Mouse (Mus musculus) layer of hippocampus, adult 2 months (tissue): ENCODE measurements around the gene Sgcd. TPM values are rescaled to one million over a fixed set of nuclear protein-coding genes. Genes with fewer than 3 reads are reported as not detected.

Experiments
- DNase-seq, 2 experiments: peaks; one replicate each; pipeline ENCODE4 v3.0.0; 2022; ENCODE audit warnings: low spot score in 2 of 2
- H3K27ac ChIP-seq: fragments of 200-600 bp; 2 replicates; pipeline ENCODE4 v1.8.1; 2022
- H3K4me3 ChIP-seq: fragments of 200-600 bp; 2 replicates; pipeline ENCODE4 v1.8.1; 2022; ENCODE audit warnings: mild to moderate bottlenecking
- CTCF ChIP-seq: fragments of 200-600 bp; conservative IDR thresholded peaks from 2 replicates; pipeline ENCODE4 v1.8.1; 2022; ENCODE audit warnings: antibody characterized with exemption, mild to moderate bottlenecking, moderate library complexity
- total RNA-seq, 2 experiments: library from RNA; stranded (reverse); gene quantifications; 2 replicates each; pipeline ENCODE4 v1.2.3; 2021

Sgcd gene
- total RNA-seq, 2 experiments from 2014 or later = 11.5 to 13.6 TPM

- Histone ChIP-seq H3K27ac (no peak overlapping the region), H3K4me3 (no peak overlapping the region)
- no peak for TF ChIP-seq CTCF
- DNase-seq = peak in 1 of 2 experiments; percentile 3
These were observed 720.2 kb downstream of the Sgcd start for GRCm38 (mm10) chr11:47268556-47268955.

DNA sequence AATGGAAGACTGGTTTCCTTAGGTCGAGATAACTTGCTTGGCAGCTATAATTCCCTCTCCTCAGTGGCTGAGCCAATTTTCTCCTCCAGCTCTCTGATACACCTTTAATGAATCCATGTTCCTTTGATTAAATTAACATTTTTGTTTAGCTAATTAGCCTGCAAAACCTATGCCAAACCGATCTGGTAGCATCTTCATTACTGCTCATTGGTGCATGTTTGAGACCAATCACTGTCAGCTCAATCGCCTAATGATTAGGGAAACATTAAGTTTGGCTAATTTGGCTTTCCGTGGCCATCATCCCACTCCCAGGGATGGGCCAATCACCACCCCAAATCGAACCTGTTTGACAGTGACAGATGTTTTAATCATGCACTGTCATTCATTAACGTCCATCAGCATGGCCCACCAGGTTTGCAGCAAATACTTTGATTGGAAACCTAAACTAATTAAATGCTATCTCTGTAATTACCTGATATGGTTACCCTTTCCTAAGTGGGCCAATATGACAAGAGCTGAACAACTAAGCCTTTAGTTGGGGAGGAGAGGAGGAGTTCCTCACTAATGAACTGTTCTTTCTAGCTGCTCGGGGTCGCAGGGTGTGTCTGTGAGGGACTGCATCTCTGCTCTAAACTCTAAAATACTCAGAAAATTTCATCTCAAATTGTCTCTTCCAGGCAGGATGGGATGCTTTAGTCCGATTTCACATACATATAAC, 724.3 kb downstream of the Sgcd start:
- Histone ChIP-seq H3K4me3 (no peak overlapping the region), H3K27ac (no peak overlapping the region)
- DNase-seq = no peak
- no peak for TF ChIP-seq CTCF

GRCm38 (mm10) chr11:47250301-47250700, 738.5 kb downstream of the Sgcd start:
- no peak for TF ChIP-seq CTCF
- no peak overlapping the region for H3K27ac ChIP-seq
- H3K4me3 ChIP-seq = no peak overlapping the region
- no peak for DNase-seq

GRCm38 (mm10) chr11:47248345-47248893, 740.4 kb downstream of the Sgcd start:
- no peak overlapping the region for H3K27ac ChIP-seq
- TF ChIP-seq CTCF = no peak
- peak in 1 of 2 experiments; percentile 22 for DNase-seq
- H3K4me3 ChIP-seq = no peak overlapping the region

DNA sequence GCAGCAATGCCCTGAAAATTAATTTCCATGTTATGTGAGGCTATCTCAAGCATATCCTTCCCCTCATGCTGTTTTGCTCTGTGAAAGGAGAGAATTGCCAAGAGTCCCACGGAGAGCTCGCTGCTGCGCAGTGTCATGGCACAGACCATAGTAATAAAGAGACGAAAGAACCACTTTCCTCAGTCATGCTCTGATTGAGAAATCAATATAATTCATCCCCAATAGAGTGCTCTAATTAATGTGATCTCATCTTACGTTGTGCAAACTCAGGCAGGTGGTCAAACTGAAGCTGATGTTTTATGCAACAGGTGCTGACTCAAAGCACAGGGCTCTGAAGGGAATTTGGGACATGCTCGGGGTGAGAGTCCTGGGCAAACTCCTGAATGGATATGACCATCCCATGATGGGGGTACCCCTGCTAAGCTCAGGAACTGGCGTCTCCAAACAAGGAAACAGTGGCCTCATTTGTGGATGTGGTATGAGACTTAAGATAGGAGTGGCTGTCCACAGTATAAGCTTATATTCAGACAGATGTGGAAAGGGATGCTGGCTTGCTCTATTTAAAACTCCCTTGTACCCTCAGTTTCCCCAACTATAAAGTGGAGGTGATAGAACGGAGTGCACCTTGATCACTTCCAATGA, 740.9 kb downstream of the Sgcd start:
- DNase-seq = no peak
- H3K27ac ChIP-seq = no peak overlapping the region
- no peak overlapping the region for H3K4me3 ChIP-seq
- TF ChIP-seq CTCF = no peak

GRCm38 (mm10) chr11:47242401-47242800, 746.4 kb downstream of the Sgcd start:
- no peak for TF ChIP-seq CTCF
- no peak for DNase-seq
- no peak overlapping the region for H3K4me3 ChIP-seq
- H3K27ac ChIP-seq = no peak overlapping the region

DNA sequence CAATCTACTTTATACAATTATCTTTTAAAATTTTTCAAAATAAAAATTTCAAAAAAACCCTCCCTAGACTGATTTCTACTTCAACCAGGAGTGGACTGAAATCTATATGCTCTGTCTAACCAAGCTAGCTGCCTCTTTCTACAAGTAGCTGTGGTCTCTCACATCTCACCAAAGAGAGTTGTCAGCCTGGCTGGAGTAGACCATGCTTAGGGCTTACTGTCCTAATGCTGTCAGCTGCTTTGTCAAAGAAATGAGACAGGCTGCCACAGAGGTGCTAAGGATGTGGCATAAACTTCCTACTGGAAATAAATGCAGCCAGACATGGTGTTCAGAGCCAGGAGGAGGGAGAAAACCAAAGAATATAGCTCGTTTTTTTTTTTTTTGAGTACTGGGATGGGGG, 760.5 kb downstream of the Sgcd start:
- no peak for DNase-seq
- no peak for TF ChIP-seq CTCF
- H3K27ac ChIP-seq = no peak overlapping the region
- no peak overlapping the region for H3K4me3 ChIP-seq

DNA sequence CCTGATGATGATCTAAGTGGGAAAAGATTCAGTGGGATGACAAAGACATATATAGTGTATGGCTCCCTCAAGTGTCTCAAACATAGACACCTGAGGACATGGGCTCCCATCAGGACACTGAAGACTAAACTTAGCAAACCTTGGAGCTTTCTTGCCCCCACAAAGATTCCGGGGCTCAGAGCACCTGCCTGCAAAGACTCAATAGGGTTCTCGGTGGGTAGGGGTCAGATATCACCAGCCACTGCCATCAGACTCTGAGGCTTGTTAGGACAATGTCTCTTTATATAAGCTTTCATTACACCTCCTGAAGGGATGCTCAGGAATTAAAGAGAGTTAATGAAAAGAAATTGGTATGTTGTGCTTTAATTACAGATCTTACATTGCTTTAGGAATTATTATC, 764.6 kb downstream of the Sgcd start:
- no peak for DNase-seq
- H3K27ac ChIP-seq = no peak overlapping the region
- TF ChIP-seq CTCF = no peak
- no peak overlapping the region for H3K4me3 ChIP-seq

DNA sequence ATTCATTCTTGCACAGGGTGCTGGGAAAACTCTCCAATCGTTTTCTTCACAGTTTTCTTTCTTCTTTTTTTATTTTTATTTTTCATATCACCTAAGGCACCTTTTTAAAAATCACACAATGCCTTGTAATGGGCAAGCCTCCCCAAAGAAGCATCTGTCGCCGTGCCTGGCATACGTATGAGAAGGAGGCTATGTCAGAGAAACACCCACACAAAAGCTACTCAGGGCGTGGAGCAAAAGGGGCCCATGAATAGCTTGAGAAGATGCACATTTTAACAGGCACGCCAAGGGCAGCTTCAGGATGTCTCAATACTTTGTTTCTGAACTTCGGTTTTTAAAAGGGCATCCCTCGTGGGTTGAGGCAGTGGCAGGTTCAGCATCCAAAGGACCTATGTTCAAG, 777.2 kb downstream of the Sgcd start:
- Histone ChIP-seq H3K27ac (no peak overlapping the region), H3K4me3 (no peak overlapping the region)
- no peak for TF ChIP-seq CTCF
- DNase-seq = no peak

- H3K4me3 ChIP-seq = no peak overlapping the region
- TF ChIP-seq CTCF = no peak
- no peak for DNase-seq
- H3K27ac ChIP-seq = no peak overlapping the region
These were observed 782.3 kb downstream of the Sgcd start for GRCm38 (mm10) chr11:47206461-47206860.

DNA sequence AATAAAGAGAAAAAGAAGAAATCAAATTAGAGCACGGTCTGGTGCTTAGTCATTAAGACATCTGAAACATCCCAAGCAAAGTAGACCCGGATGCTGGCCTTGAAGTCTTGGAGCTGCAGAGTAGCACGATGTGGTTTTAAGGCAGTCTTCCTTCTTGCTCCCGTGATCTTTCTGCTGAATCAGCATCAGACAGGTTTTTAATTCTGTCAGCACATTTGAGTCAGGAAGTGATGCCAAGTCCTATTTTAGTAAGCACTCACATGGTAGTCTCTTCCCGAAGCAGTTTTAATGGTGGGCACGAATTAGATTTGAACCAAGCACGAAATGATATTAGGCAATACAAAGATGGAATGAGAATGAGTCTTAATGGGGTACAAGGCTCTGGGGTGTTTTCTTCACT, 789.7 kb downstream of the Sgcd start:
- no peak overlapping the region for H3K27ac ChIP-seq

DNA sequence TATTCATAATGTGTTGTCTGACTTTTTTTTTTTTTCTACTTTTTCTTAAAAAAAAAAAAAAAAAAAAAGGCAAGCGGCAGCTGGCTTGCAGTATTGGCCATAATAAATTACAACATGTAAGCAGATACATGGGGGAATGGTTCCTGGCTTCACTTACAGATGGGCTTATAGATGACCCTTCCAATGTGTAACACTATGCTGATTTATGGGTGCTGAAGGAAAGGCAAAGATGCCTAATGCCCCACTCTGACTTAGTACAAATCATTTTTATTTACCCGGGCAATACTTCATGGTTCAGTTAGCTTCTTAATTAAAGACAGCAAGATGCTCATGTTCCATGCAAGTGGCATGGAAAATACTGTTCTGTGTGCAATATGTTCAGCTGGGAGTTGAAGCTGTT, 800.2 kb downstream of the Sgcd start:
- no peak for DNase-seq
- no peak for TF ChIP-seq CTCF
- Histone ChIP-seq H3K27ac (no peak overlapping the region), H3K4me3 (no peak overlapping the region)

More for the DNA sequence above, 789.7 kb downstream of the Sgcd start:
- no peak for TF ChIP-seq CTCF
- H3K4me3 ChIP-seq = no peak overlapping the region
- no peak for DNase-seq

- no peak overlapping the region for H3K4me3 ChIP-seq
These were observed 813.8 kb downstream of the Sgcd start for GRCm38 (mm10) chr11:47174977-47175376.

More at GRCm38 (mm10) chr11:47174977-47175376, 813.8 kb downstream of the Sgcd start:
- DNase-seq = no peak
- H3K27ac ChIP-seq = no peak overlapping the region
- TF ChIP-seq CTCF = no peak
